Mouse (Mus musculus) splenic B cell, adult 2 months (primary cell): ENCODE data around the gene Egln2.

Source experiments
- DNase-seq: peaks from one replicate; pipeline ENCODE4 v3.0.0-alpha.2; 2011; ENCODE audit warnings: low read depth, low spot score
- H3K27me3 ChIP-seq: 2 replicates; pipeline ENCODE4 v1.6.1; 2012; ENCODE audit warnings: mild to moderate bottlenecking, low read length, moderate library complexity, mixed read lengths; ENCODE audit not compliant: control insufficient read depth, poor library complexity, insufficient read depth, severe bottlenecking
- H3K36me3 ChIP-seq: 2 replicates; pipeline ENCODE4 v1.6.1; 2012; ENCODE audit warnings: mild to moderate bottlenecking, low read length, moderate library complexity, mixed read lengths; ENCODE audit not compliant: control insufficient read depth, poor library complexity, insufficient read depth, severe bottlenecking

Gene Egln2

GRCm38 (mm10) chr7:27130521-27131370, 35.9 kb downstream of the Egln2 start:
- Histone ChIP-seq H3K36me3 (no peaks in the 10 kb centered on the region), H3K27me3 (no peaks in the 10 kb centered on the region)
- DNase-seq, result no peak

- H3K27me3 ChIP-seq, result no peaks in the 10 kb centered on the region
- DNase-seq, result no peak
- no peaks in the 10 kb centered on the region for H3K36me3 ChIP-seq
Measured at GRCm38 (mm10) chr7:27129811-27130210, 36.8 kb downstream of the Egln2 start.

GRCm38 (mm10) chr7:27128946-27129345, 37.7 kb downstream of the Egln2 start:
- Histone ChIP-seq H3K27me3 (no peaks in the 10 kb centered on the region), H3K36me3 (no peaks in the 10 kb centered on the region)
- DNase-seq, result no peak

- H3K36me3 ChIP-seq, result no peaks in the 10 kb centered on the region
- peak; percentile 31 for DNase-seq
- no peaks in the 10 kb centered on the region for H3K27me3 ChIP-seq
Measured at GRCm38 (mm10) chr7:27128162-27128561, 38.4 kb downstream of the Egln2 start.

- no peak for DNase-seq
- no peaks in the 10 kb centered on the region for H3K36me3 ChIP-seq
Measured at GRCm38 (mm10) chr7:27124969-27125368, 41.6 kb downstream of the Egln2 start.

GRCm38 (mm10) chr7:27124305-27124832, 42.2 kb downstream of the Egln2 start:
- H3K36me3 ChIP-seq, result no peaks in the 10 kb centered on the region
- DNase-seq, result no peak
- H3K27me3 ChIP-seq, result no peaks in the 10 kb centered on the region

More at GRCm38 (mm10) chr7:27124969-27125368, 41.6 kb downstream of the Egln2 start:
- no peaks in the 10 kb centered on the region for H3K27me3 ChIP-seq

- DNase-seq, result no peak
- Histone ChIP-seq H3K27me3 (no peaks in the 10 kb centered on the region), H3K36me3 (no peaks in the 10 kb centered on the region)
Measured at GRCm38 (mm10) chr7:27119676-27120075, 46.9 kb downstream of the Egln2 start, which contains the start of gene Cyp2f2. TSS of gene Cyp2f2 (plus strand) at chr7:27119909.

- Histone ChIP-seq H3K36me3 (no peaks in the 10 kb centered on the region), H3K27me3 (no peaks in the 10 kb centered on the region)
- no peak for DNase-seq
Measured at GRCm38 (mm10) chr7:27118033-27118511, 48.5 kb downstream of the Egln2 start.

- H3K27me3 ChIP-seq, result no peaks in the 10 kb centered on the region
- H3K36me3 ChIP-seq, result no peaks in the 10 kb centered on the region
- DNase-seq, result no peak
Measured at GRCm38 (mm10) chr7:27111987-27112386, 54.6 kb downstream of the Egln2 start.

- Histone ChIP-seq H3K27me3 (no peaks in the 10 kb centered on the region), H3K36me3 (no peaks in the 10 kb centered on the region)
- DNase-seq, result no peak
Measured at GRCm38 (mm10) chr7:27111038-27111437, 55.6 kb downstream of the Egln2 start.

- H3K36me3 ChIP-seq, result no peaks in the 10 kb centered on the region
- no peak for DNase-seq
- H3K27me3 ChIP-seq, result no peaks in the 10 kb centered on the region
Measured at GRCm38 (mm10) chr7:27110327-27110726, 56.3 kb downstream of the Egln2 start.
